Mouse (Mus musculus) bone marrow, adult 2 months (tissue): ENCODE data around the gene Ap1s3. TPM values are rescaled to one million over a fixed set of nuclear protein-coding genes. Genes with fewer than 3 reads are reported as not detected.

Experiments
- H3K27ac ChIP-seq: fragments of 200-500 bp; 2 replicates; pipeline ENCODE4 v1.5.1; 2012; ENCODE audit warnings: low read depth, mild to moderate bottlenecking, control low read depth, inconsistent platforms, low read length; ENCODE audit not compliant: control insufficient read depth, poor library complexity, insufficient read depth
- H3K4me1 ChIP-seq: fragments of 200-500 bp; 2 replicates; pipeline ENCODE4 v1.6.1; 2011; ENCODE audit warnings: low read length; ENCODE audit not compliant: control insufficient read depth, insufficient read depth
- H3K4me3 ChIP-seq: fragments of 200-500 bp; replicated peaks from 2 replicates; pipeline ENCODE3; 2011; ENCODE audit warnings: mild to moderate bottlenecking, low read depth, low read length, control low read depth; ENCODE audit not compliant: control insufficient read depth
- CTCF ChIP-seq: fragments of 200-500 bp; IDR thresholded peaks from 2 replicates; pipeline ENCODE4 v1.5.1; 2011; ENCODE audit warnings: low read length, control low read depth; ENCODE audit not compliant: control insufficient read depth, insufficient read depth
- POLR2A ChIP-seq: fragments of 200-500 bp; IDR thresholded peaks from 2 replicates; pipeline ENCODE4 v1.6.1; 2011; ENCODE audit warnings: low read depth, mild to moderate bottlenecking, control low read depth, low read length, borderline replicate concordance; ENCODE audit not compliant: control insufficient read depth
- WGBS: fragments of 180-500 bp; shearing (Covaris S2); methylation state at CpG from one replicate; pipeline ENCODE4 v1.1.7; 2018; 5-methylcytosine and 5-hydroxymethylcytosine counted together
- polyA plus RNA-seq: library from polyadenylated mRNA; stranded (reverse); fragments of >200 nt; gene quantifications from 2 replicates; pipeline ENCODE4 v1.2.4, GENCODE M21; 2011; ENCODE audit warnings: low replicate concordance; ENCODE audit not compliant: missing spikeins, insufficient read depth, insufficient read length

The Ap1s3 gene
- polyA plus RNA-seq, 1 experiment: 1.6 TPM

DNA sequence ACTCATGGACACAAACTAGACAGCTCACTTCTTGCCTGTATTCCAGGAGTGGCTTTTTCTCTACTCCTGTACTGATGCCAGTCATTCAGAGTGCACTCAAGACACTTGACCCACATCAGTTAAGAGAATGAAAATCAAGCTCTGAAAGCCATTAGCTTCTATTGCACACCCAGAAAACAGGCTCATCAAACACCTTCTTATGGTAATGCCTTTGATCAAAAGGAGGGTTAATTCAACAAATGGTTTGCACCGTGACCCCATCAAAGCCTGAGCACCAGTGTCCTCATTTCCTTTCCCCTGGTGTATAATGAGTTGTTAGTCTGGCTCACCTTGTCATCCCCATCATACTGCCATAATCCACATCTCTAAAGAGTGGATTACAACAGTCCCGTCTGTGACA, 69.3 kb downstream of the Ap1s3 start:
- H3K4me3 ChIP-seq: no peak overlapping the region
- no peaks in the 10 kb centered on the region for H3K4me1 ChIP-seq
- WGBS: 83% methylated on average over 2 of the region's 2 CpGs
- TF ChIP-seq POLR2A (no peak), CTCF (no peak)
- H3K27ac ChIP-seq: no peak overlapping the region

DNA sequence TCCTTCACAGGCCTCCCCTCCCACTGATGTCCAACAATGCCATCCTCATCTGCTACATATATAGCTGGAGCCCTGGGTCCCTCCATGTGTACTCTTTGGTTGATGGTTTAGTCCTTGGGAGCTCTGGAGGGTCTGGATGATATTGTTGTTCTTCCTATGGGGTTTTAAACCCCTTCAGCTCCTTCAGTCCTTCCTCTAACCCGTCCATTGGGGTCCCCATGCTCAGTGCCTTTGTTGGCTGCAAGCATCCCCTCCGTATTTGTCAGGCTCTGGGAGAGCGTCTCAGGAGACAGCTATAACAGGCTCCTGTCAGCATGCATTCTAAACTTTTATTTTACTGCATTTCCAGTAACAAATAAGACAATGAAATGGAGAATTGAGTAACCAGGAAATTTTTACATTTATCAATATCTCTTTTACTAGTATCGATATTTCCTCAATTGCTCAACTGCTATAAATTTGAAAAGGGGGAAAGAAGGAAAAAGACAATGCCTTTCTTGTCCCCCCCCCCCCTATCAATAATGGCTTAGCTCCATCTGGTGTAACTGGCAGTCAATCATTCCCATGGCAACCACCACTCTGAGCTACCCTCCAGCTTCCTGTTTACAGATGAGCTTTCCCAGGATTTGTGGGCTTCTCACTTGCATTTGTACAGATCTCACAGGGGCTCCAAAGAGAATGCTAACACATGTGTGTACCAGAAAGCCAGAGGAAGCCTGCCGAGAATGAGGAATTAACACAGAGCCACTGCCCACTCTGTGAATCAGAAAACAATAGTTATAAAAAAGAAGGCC, 73.2 kb downstream of the Ap1s3 start:
- Histone ChIP-seq H3K27ac (no peak overlapping the region), H3K4me1 (no peaks in the 10 kb centered on the region), H3K4me3 (no peak overlapping the region)
- TF ChIP-seq POLR2A: no peak
- TF ChIP-seq CTCF: no peak
- 69% methylated on average over 5 of the region's 5 CpGs for WGBS

DNA sequence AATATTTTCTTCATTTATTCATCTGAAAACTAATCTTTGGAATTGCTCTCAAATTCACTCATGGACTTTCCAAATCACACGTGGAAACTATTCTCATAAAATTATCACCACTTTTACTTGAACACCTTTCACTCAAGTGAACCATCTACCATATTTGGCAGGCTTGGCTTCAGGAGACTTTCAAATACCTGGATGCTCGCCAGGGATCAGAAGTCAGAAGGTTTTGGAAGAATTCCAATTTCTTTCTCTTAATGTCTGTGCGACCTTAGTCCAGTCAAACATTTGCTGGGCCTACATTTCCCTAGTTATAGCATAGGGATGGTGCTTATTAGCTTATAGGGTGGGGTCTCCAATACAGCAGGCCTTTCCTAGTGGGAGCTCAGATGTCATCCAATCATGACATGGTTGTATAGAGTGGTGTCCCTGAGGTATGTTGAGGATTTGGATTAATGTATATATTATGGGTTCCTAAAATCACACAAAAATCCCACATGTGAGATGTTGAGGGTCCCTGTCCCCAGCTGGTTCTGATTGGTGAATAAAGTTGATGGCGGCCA, 79.0 kb downstream of the Ap1s3 start:
- Histone ChIP-seq H3K27ac (no peak overlapping the region), H3K4me3 (no peak overlapping the region), H3K4me1 (no peaks in the 10 kb centered on the region)
- TF ChIP-seq POLR2A (no peak), CTCF (no peak)
- 77% methylated on average over 4 of the region's 4 CpGs for WGBS

DNA sequence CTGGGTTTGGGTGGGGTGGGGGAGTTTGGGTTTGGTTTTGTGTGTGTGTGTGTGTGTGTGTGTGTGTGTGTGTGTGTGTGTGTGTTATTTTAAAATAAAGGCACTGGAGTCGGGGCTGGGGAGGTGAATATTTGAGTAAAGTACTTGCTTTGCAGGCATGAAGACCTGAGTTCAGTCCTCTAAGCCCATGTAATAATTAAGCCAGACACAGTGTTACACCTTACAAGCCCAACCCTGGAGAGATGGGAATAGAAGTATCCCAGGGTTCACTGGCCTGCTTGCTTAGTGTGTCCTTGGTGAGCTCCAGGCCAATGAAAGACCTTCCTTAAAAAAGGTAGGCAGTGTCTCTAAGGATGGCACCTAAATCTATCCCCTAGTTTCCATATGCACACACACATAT, 80.7 kb downstream of the Ap1s3 start:
- 58% methylated on average over 1 of the region's 1 CpGs for WGBS
- Histone ChIP-seq H3K4me1 (no peaks in the 10 kb centered on the region), H3K4me3 (no peak overlapping the region), H3K27ac (no peak overlapping the region)
- TF ChIP-seq POLR2A (no peak), CTCF (no peak)

DNA sequence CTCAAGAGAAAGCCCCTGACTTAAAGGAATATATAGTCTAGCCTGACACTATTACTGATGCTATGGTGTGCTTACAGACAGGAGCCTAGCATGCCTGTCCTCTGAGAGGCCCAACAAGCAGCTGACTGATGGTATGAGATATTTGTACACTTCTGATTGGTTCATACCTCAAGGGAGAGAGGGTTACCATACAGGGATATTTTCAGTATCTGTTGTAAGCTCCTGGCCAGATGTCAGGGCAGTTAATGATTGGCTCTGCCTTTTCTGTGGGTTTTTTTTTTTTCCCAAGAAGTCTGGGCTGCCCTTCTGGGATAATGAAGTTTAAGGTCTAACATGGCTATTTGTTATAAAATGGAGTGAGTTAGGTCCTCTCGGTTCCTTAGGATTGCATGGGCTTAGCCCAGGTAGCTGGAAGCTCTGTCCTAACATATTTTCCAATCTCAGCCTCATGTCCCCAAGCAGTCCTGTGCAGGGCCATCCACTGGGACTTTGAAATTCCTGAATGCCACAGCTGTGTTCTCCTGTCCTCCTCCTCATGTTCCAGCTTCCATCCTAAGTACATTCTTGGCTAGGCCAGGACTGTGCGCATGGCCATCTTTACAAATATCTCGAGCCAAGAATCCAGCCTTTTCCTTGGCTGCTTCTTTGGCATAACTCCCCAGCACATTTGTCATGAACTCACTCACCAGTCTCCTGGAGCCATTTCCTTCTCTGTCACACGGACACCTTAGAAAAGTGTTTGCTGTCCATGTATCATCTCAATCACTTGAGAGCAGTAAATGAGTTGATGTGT, 81.6 kb downstream of the Ap1s3 start:
- WGBS: 83% methylated on average over 4 of the region's 4 CpGs
- H3K4me1 ChIP-seq: no peaks in the 10 kb centered on the region
- no peak overlapping the region for H3K4me3 ChIP-seq
- H3K27ac ChIP-seq: no peak overlapping the region
- TF ChIP-seq POLR2A (no peak), CTCF (no peak)

DNA sequence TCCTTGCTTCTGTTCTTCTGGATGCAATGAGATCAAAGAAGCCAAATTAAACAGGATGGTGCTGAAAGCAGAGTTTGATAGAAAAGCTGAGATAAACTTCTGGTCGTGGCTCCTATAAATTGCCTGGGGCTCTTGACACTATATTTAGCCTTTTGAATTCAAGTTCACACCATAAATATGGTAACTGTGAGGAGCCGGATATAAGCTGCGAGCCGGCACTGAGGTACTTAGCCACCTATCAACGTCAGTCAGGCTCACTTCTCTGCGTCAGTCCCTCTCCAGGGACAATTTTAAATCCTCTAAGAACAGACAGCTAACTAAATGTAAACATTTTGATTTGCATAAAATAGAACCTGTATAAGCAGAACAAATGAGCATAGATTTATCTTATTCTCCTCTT, 82.3 kb downstream of the Ap1s3 start:
- WGBS: 82% methylated on average over 6 of the region's 6 CpGs

DNA sequence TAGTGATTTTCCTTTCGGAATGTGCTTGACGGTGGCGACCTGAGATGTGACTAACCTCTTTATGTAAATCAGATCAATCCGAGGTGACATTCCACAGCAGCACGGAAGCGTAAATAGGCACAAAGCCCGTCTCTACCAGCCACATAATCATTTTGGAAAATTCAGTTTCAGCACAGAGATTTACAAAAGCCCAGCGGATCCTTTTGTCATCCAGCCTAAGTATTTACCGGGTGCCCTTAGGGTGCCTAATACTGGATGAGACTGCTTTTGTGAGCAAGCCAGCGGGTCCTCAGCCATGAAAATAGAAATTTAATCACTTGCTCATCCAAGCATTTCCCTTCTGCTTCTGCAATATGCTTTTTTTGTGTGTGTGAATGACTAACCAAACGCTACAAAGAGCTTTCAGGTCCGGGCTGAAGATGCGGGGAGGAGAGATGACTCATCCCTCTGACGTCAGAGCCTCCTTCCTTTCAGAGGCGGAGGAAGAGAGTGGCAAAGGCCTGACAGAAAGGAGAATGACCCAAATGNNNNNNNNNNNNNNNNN, 90.6 kb downstream of the Ap1s3 start:
- WGBS: 24% methylated on average over 15 of the region's 15 CpGs
- no peak overlapping the region for H3K27ac ChIP-seq
- TF ChIP-seq CTCF (no peak), POLR2A (no peak)

More for the DNA sequence above, 82.3 kb downstream of the Ap1s3 start:
- Histone ChIP-seq H3K4me3 (no peak overlapping the region), H3K4me1 (no peaks in the 10 kb centered on the region), H3K27ac (no peak overlapping the region)
- TF ChIP-seq CTCF: no peak
- no peak for TF ChIP-seq POLR2A

DNA sequence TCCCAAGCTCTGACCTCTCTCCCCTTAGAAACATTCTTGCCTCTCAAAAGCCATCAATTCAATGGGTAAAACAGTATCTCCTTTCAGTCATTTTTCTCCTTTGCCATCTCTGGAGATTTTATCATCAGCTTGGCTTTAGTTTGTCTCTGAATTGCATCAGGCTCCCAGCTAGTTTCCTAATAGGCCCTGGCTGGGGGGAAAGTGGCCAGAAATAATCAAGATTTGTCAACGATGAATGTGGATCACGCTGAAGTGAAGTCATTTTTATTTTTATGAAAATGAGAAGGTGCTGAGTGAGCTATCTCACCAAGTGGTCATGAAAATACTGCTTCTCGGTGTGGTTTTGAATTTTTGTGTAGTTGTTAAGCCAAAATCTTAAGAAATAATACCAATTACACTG, 94.4 kb downstream of the Ap1s3 start:
- Histone ChIP-seq H3K4me3 (no peak overlapping the region), H3K27ac (no peak overlapping the region), H3K4me1 (no peaks in the 10 kb centered on the region; the same call in 1 of the 2 replicates)
- 79% methylated on average over 3 of the region's 3 CpGs for WGBS
- TF ChIP-seq CTCF: no peak
- no peak for TF ChIP-seq POLR2A

More for the DNA sequence above, 90.6 kb downstream of the Ap1s3 start:
- H3K4me1 ChIP-seq: no peaks in the 10 kb centered on the region; the same call in 1 of the 2 replicates
- H3K4me3 ChIP-seq: no peak overlapping the region
